Comparison of ENCODE assay signal across 24 mouse cellular contexts in the genomic region with DNA sequence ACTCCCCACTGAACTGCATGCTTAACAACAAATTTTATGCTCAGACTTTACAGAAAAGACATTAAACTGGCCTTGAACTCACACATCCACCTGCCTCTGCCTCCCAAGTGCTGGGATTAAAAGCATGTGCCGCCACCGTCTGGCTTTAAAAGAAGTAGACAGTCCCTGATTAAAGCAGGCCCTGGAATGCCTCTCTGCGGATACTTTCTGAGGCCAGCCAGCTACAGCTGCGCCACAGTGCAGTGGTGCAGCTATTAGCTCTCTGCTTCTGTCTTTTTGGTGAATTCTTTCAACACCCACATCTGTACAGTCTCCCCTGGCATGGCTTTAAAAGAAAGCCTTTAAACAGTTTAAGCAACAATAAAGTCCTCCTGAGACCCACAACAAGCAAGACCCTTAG. TPM values are rescaled to one million over a fixed set of nuclear protein-coding genes. Genes with fewer than 3 reads are reported as not detected.
DNase-seq lines count a peak whose midpoint lies in the region; ATAC-seq lines count a peak whose summit lies in the region.
"Had no signal": no experiment of that assay in that cellular context is flagged by ENCODE, and none has a peak within 500 bp of the region (broad histone marks: within the 10 kb centered on the region; RNA-seq: fewer than 3 reads in every experiment).

No protein-coding gene starts in this region.

- H3K27me3 ChIP-seq in embryonic facial prominence, embryonic 14.5 days (replicated peaks; ENCODE audit: control insufficient read depth, insufficient read depth, low read length) = no peaks in the 10 kb centered on the region
- no peaks in the 10 kb centered on the region for H3K27me3 ChIP-seq in limb, embryonic 11.5 days (ENCODE audit: control insufficient read depth, insufficient read depth, low read length)
- H3K27me3 ChIP-seq in limb, embryonic 15.5 days = no peaks in the 10 kb centered on the region
- H3K27me3 ChIP-seq in kidney, embryonic 16.5 days (ENCODE audit: insufficient read depth, low read length) = no peaks in the 10 kb centered on the region
- H3K27me3 ChIP-seq: embryonic facial prominence, embryonic 12.5 days; heart, embryonic 15.5 days; intestine, embryonic 15.5 days had no signal

- 23% methylated on average over 4 of the region's 4 CpGs for WGBS in embryonic facial prominence, embryonic 14.5 days
- 18% methylated on average over 4 of the region's 4 CpGs for WGBS in limb, embryonic 11.5 days
- 21% methylated on average over 4 of the region's 4 CpGs for WGBS in limb, embryonic 15.5 days
- WGBS in kidney, embryonic 16.5 days = 29% methylated on average over 4 of the region's 4 CpGs

- H3K9me3 ChIP-seq in embryonic facial prominence, embryonic 14.5 days (ENCODE audit: control insufficient read depth, low read length) = no peaks in the 10 kb centered on the region
- no peaks in the 10 kb centered on the region for H3K9me3 ChIP-seq in limb, embryonic 11.5 days (ENCODE audit: control insufficient read depth, low read length)
- H3K9me3 ChIP-seq in limb, embryonic 15.5 days = no peaks in the 10 kb centered on the region
- no peaks in the 10 kb centered on the region for H3K9me3 ChIP-seq in kidney, embryonic 16.5 days (ENCODE audit: low read length)
- H3K9me3 ChIP-seq: embryonic facial prominence, embryonic 12.5 days; forebrain, embryonic 15.5 days; G1E; heart, embryonic 15.5 days; hindbrain, embryonic 10.5 days; intestine, embryonic 15.5 days had no signal

- no peak overlapping the region for H3K4me3 ChIP-seq in embryonic facial prominence, embryonic 14.5 days (ENCODE audit: low read depth, low read length)
- H3K4me3 ChIP-seq in limb, embryonic 11.5 days (ENCODE audit: low read depth, low read length) = no peak overlapping the region
- no peak overlapping the region for H3K4me3 ChIP-seq in limb, embryonic 15.5 days
- H3K4me3 ChIP-seq in kidney, embryonic 16.5 days (ENCODE audit: low read length) = no peak overlapping the region
- H3K4me3 ChIP-seq: embryonic facial prominence, embryonic 12.5 days; forebrain, embryonic 15.5 days; heart, embryonic 15.5 days; hindbrain, embryonic 10.5 days; intestine, embryonic 15.5 days had no signal

- no peaks in the 10 kb centered on the region for H3K4me1 ChIP-seq in embryonic facial prominence, embryonic 14.5 days (ENCODE audit: control insufficient read depth, insufficient read depth, low read length)
- no peaks in the 10 kb centered on the region for H3K4me1 ChIP-seq in limb, embryonic 11.5 days (ENCODE audit: control insufficient read depth, insufficient read depth, low read length)
- peaks cover 7% of the 10 kb centered on the region; the same call in 1 of the 2 replicates for H3K4me1 ChIP-seq in limb, embryonic 15.5 days
- peaks cover 6% of the 10 kb centered on the region; the same call in 1 of the 2 replicates for H3K4me1 ChIP-seq in kidney, embryonic 16.5 days (ENCODE audit: insufficient read depth, low read length)
- H3K4me1 ChIP-seq: embryonic facial prominence, embryonic 12.5 days; forebrain, embryonic 15.5 days; heart, embryonic 15.5 days; intestine, embryonic 15.5 days had no signal

- 0 out of 2 replicates have a peak, but pooled peaks have one; percentile 60 for ATAC-seq in embryonic facial prominence, embryonic 14.5 days (ENCODE audit: low read depth)
- peak; percentile 39; the same call in 1 of the 2 replicates for ATAC-seq in limb, embryonic 11.5 days (ENCODE audit: insufficient number of reproducible peaks, low FRiP score, low TSS enrichment, low read depth)
- ATAC-seq in limb, embryonic 15.5 days (ENCODE audit: insufficient number of reproducible peaks, low FRiP score, low TSS enrichment, low read depth) = 0 out of 2 replicates have a peak, but pooled peaks have one; percentile 24
- ATAC-seq in erythroid progenitor cell, adult 5-6 weeks (replicated peaks; ENCODE audit: low FRiP score, poor library complexity, severe bottlenecking) = no peak
- ATAC-seq in kidney, embryonic 16.5 days (ENCODE audit: low FRiP score, low TSS enrichment) = no peak
- ATAC-seq: CD4-positive, CD25-positive, alpha-beta regulatory T cell, adult 4 months; forebrain, embryonic 15.5 days; intestine, embryonic 15.5 days had no signal

- no peaks in the 10 kb centered on the region for H3K36me3 ChIP-seq in embryonic facial prominence, embryonic 14.5 days (ENCODE audit: control insufficient read depth, insufficient read depth, low read length)
- H3K36me3 ChIP-seq in limb, embryonic 11.5 days (ENCODE audit: control insufficient read depth, insufficient read depth, low read length) = no peaks in the 10 kb centered on the region
- no peaks in the 10 kb centered on the region for H3K36me3 ChIP-seq in limb, embryonic 15.5 days
- H3K36me3 ChIP-seq in kidney, embryonic 16.5 days (ENCODE audit: insufficient read depth, low read length) = no peaks in the 10 kb centered on the region
- H3K36me3 ChIP-seq: embryonic facial prominence, embryonic 12.5 days; forebrain, embryonic 15.5 days; G1E; heart, embryonic 15.5 days; hindbrain, embryonic 10.5 days; intestine, embryonic 15.5 days had no signal

- no peak overlapping the region for H3K27ac ChIP-seq in embryonic facial prominence, embryonic 14.5 days (replicated peaks; ENCODE audit: low read depth, low read length)
- H3K27ac ChIP-seq in limb, embryonic 11.5 days (replicated peaks; ENCODE audit: low read depth, low read length) = no peak overlapping the region
- no peak overlapping the region for H3K27ac ChIP-seq in limb, embryonic 15.5 days
- H3K27ac ChIP-seq in kidney, embryonic 16.5 days (ENCODE audit: low read length) = no peak overlapping the region
- H3K27ac ChIP-seq: embryonic facial prominence, embryonic 12.5 days; forebrain, embryonic 15.5 days; heart, embryonic 15.5 days; hindbrain, embryonic 10.5 days; hindbrain, embryonic 14.5 days; intestine, embryonic 15.5 days had no signal

- no peak overlapping the region for H3K9ac ChIP-seq in embryonic facial prominence, embryonic 14.5 days (ENCODE audit: low read depth, low read length)
- no peak overlapping the region for H3K9ac ChIP-seq in limb, embryonic 11.5 days (ENCODE audit: low read length)
- H3K9ac ChIP-seq in limb, embryonic 15.5 days = no peak overlapping the region
- H3K9ac ChIP-seq in kidney, embryonic 16.5 days (replicated peaks; ENCODE audit: low read length) = no peak overlapping the region
- H3K9ac ChIP-seq: embryonic facial prominence, embryonic 12.5 days; forebrain, embryonic 15.5 days; heart, embryonic 15.5 days; hindbrain, embryonic 14.5 days; intestine, embryonic 15.5 days had no signal

- no peak overlapping the region for H3K4me2 ChIP-seq in embryonic facial prominence, embryonic 14.5 days (ENCODE audit: low read depth, low read length)
- no peak overlapping the region for H3K4me2 ChIP-seq in limb, embryonic 11.5 days (ENCODE audit: low read depth, severe bottlenecking)
- no peak overlapping the region for H3K4me2 ChIP-seq in limb, embryonic 15.5 days
- no peak overlapping the region for H3K4me2 ChIP-seq in kidney, embryonic 16.5 days (replicated peaks; ENCODE audit: low read depth, low read length)
- H3K4me2 ChIP-seq: embryonic facial prominence, embryonic 12.5 days; forebrain, embryonic 15.5 days; heart, embryonic 11.5 days; heart, embryonic 15.5 days; hindbrain, embryonic 14.5 days; intestine, embryonic 15.5 days had no signal

- DNase-seq in embryo, embryonic 10.5 days (ENCODE audit: low spot score) = peak; percentile 39
- no peak for DNase-seq in embryo, embryonic 9.5 days (ENCODE audit: extremely low spot score)
- DNase-seq in embryonic facial prominence, embryonic 14.5 days (ENCODE audit: low spot score) = peak; percentile 60
- peak; percentile 63 for DNase-seq in limb, embryonic 11.5 days (ENCODE audit: low spot score)
- no peak for DNase-seq in ovary, postnatal 10 days (ENCODE audit: low spot score)
- DNase-seq: adrenal gland, postnatal 14 days; B cell, adult 2 months; cerebellum, adult 18-20 months; cerebellum, postnatal 10 days; gastrocnemius, postnatal 10 days; heart, adult 18-20 months; heart, postnatal 14 days had no signal

RNA-seq across cellular contexts. Expression of gene Abcc6, which starts 8.2 kb away (rescaled TPM):
- polyA plus RNA-seq in embryonic facial prominence, embryonic 14.5 days (2014; fragmentation: Nextera tagmentation; extraction: Ambion mirVana) = 0.39 and 0.64 TPM in 2 replicates
- polyA plus RNA-seq in limb, embryonic 11.5 days (2014; fragmentation: Nextera tagmentation; extraction: Ambion mirVana) = 0.15 and 0.21 TPM in 2 replicates
- polyA plus RNA-seq in limb, embryonic 15.5 days (2015; fragmentation: Nextera tagmentation; extraction: Ambion mirVana) = 0.29 and 0.35 TPM in 2 replicates
- not detected in 2 replicates for total RNA-seq in erythroid progenitor cell, adult 5-6 weeks (2015; ENCODE audit: low replicate concordance)
- not detected in 2 replicates for total RNA-seq in erythroid progenitor cell, adult 5-6 weeks (2017; ENCODE audit: low replicate concordance)
- polyA plus RNA-seq in kidney, embryonic 16.5 days (2015; fragmentation: Nextera tagmentation; extraction: Ambion mirVana) = 0.66 and 0.87 TPM in 2 replicates
- total RNA-seq: heart, adult 18-20 months had no signal
- polyA plus RNA-seq: CD4-positive, CD25-positive, alpha-beta regulatory T cell, adult 4 months; G1E; heart, embryonic 15.5 days had no signal

RNA-seq across cellular contexts. Expression of gene Nomo1, which starts 11.5 kb away (rescaled TPM):
- 25.7 and 27.8 TPM in 2 replicates for polyA plus RNA-seq in embryonic facial prominence, embryonic 14.5 days (2014; fragmentation: Nextera tagmentation; extraction: Ambion mirVana)
- 11.9 and 13.2 TPM in 2 replicates for polyA plus RNA-seq in limb, embryonic 11.5 days (2014; fragmentation: Nextera tagmentation; extraction: Ambion mirVana)
- polyA plus RNA-seq in limb, embryonic 15.5 days (2015; fragmentation: Nextera tagmentation; extraction: Ambion mirVana) = 32.4 and 35.3 TPM in 2 replicates
- 3.2 and 4.6 TPM in 2 replicates for total RNA-seq in erythroid progenitor cell, adult 5-6 weeks (2015; ENCODE audit: low replicate concordance)
- total RNA-seq in erythroid progenitor cell, adult 5-6 weeks (2017; ENCODE audit: low replicate concordance) = 5.3 and 7.5 TPM in 2 replicates
- polyA plus RNA-seq in kidney, embryonic 16.5 days (2015; fragmentation: Nextera tagmentation; extraction: Ambion mirVana) = 43.3 and 44.4 TPM in 2 replicates

Comparison
In these comparisons a context has a peak if more than half of its experiments do, and no peak if none do; other contexts are left out.
1. DNase-seq: peak in embryo, embryonic 10.5 days (single experiment), embryonic facial prominence, embryonic 14.5 days (single experiment) and limb, embryonic 11.5 days (single experiment); none in embryo, embryonic 9.5 days (single experiment) and ovary, postnatal 10 days (single experiment).
2. ATAC-seq: peak in embryonic facial prominence, embryonic 14.5 days (single experiment), limb, embryonic 11.5 days (single experiment) and limb, embryonic 15.5 days (single experiment); none in erythroid progenitor cell, adult 5-6 weeks (single experiment) and kidney, embryonic 16.5 days (single experiment).